Mouse (Mus musculus) myocyte (in vitro differentiated cells): ENCODE measurements at regions not wholly inside any gene's neighbourhood (a gene's known extent, or its start where the extent isn't known, plus 50 kb on each side); places are given as distances from the start of the nearest gene placed in this dataset.

ENCODE experiments used
- H3K27me3 ChIP-seq: one replicate; pipeline ENCODE4 v1.6.1; 2011; ENCODE audit not compliant: control insufficient read depth, insufficient read depth, insufficient read length
- H3K36me3 ChIP-seq: one replicate; pipeline ENCODE4 v1.6.1; 2011; ENCODE audit not compliant: control insufficient read depth, insufficient read depth
- H3K4me2 ChIP-seq: one replicate; pipeline ENCODE4 v1.6.1; 2011; ENCODE audit warnings: low read depth, control low read depth
- H3K4me3 ChIP-seq: one replicate; pipeline ENCODE4 v1.5.1; 2011; ENCODE audit warnings: mild to moderate bottlenecking, control low read depth, moderate library complexity
- H3K79me2 ChIP-seq: one replicate; pipeline ENCODE4 v1.6.1; 2011; ENCODE audit not compliant: control insufficient read depth, insufficient read depth
- H3ac ChIP-seq: one replicate; pipeline ENCODE4 v1.6.1; 2011; ENCODE audit not compliant: control insufficient read depth, insufficient read length
- CEBPB ChIP-seq: IDR thresholded peaks from 2 replicates; pipeline ENCODE4 v1.6.1; 2011; ENCODE audit warnings: mild to moderate bottlenecking, moderate library complexity; ENCODE audit not compliant: poor library complexity, insufficient read depth, severe bottlenecking
- E2F4 ChIP-seq: IDR thresholded peaks from one replicate; pipeline ENCODE4 v1.6.1; 2011; ENCODE audit warnings: mild to moderate bottlenecking, control low read depth, moderate library complexity; ENCODE audit not compliant: insufficient read depth
- MAX ChIP-seq: IDR thresholded peaks from one replicate; pipeline ENCODE4 v1.6.1; 2011; ENCODE audit warnings: low read depth, mild to moderate bottlenecking, control low read depth
- MYOD1 ChIP-seq, 3 experiments: IDR thresholded peaks; one replicate each; pipeline ENCODE4 v1.6.1; 2011; ENCODE audit warnings: control low read depth in 2 of 3, low read depth in 2 of 3, mild to moderate bottlenecking in 2 of 3, moderate library complexity in 1 of 3; ENCODE audit not compliant: insufficient read length in 2 of 3, control insufficient read depth in 1 of 3
- MYOG ChIP-seq, 3 experiments: IDR thresholded peaks; one replicate each; pipeline ENCODE4 v1.6.1; 2011; ENCODE audit warnings: control low read depth in 2 of 3, low read depth in 2 of 3, mild to moderate bottlenecking in 2 of 3; ENCODE audit not compliant: insufficient read length in 2 of 3, control insufficient read depth in 1 of 3, insufficient read depth in 1 of 3
- POLR2A ChIP-seq: IDR thresholded peaks from one replicate; pipeline ENCODE4 v1.6.1; 2011; ENCODE audit warnings: low read depth, mild to moderate bottlenecking, control low read depth, moderate library complexity; ENCODE audit not compliant: insufficient read length
- POLR2AphosphoS2 ChIP-seq: IDR thresholded peaks from one replicate; pipeline ENCODE4 v1.6.1; 2011; ENCODE audit warnings: low read depth, control low read depth; ENCODE audit not compliant: insufficient read length
- REST ChIP-seq: IDR thresholded peaks from one replicate; pipeline ENCODE4 v1.6.1; 2011; ENCODE audit warnings: mild to moderate bottlenecking, control low read depth, moderate library complexity; ENCODE audit not compliant: insufficient read depth, insufficient read length
- SRF ChIP-seq: IDR thresholded peaks from one replicate; pipeline ENCODE4 v1.6.1; 2011; ENCODE audit warnings: low read depth; ENCODE audit not compliant: control insufficient read depth, insufficient read length
- TCF12 ChIP-seq: IDR thresholded peaks from one replicate; pipeline ENCODE4 v1.6.1; 2011; ENCODE audit warnings: mild to moderate bottlenecking, control low read depth; ENCODE audit not compliant: poor library complexity, insufficient read depth, severe bottlenecking
- TCF3 ChIP-seq: IDR thresholded peaks from one replicate; pipeline ENCODE4 v1.6.1; 2011; ENCODE audit warnings: low read depth, control low read depth; ENCODE audit not compliant: insufficient read length
- USF1 ChIP-seq: IDR thresholded peaks from one replicate; pipeline ENCODE4 v1.6.1; 2011; ENCODE audit warnings: low read depth, mild to moderate bottlenecking, control low read depth, moderate library complexity

DNA sequence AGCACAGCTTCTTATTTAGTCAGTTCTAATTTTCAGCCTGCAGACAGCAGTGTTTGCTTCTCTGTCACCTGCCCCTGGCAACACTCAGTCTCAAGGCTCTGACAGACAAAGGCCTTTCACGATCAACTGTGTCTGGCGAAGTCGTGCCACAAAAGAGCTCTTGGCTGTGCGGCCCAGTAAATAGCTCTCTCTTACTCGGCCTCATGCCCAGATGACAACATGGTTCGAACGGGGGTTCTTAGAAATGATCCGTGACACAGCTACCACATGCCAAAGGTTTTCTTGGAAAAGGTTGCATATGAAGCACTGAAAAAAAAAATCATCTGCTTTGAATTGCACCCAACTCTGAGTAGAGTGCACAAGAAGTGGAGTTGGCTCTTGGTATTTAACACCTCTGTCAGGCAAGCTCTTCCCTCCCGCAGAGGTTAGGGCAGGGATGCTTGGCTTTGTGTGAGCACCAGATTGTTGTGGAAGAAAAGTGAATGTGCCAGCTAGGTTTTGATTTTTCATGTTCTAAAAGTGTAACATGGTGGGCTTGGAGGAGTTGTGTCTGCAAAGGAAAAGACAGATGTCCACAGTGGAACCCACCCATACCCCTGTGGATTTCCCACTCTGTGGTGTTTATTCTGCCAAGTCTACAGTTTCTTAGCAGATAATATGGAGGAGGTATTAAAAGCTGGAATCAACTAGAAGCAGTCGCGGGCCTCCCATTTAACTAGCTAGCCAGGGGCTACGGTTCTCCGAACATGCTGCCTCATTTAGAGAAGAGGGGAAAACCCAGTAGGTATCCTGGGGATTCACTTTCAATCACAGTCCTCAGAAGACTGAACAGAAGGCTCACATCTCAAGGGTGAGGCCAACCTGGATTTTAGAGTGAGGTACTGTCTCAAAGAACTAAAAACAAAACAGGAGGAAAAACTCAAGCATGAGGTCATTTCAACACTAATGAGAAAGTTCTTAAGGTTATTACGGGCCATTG lies 120.0 kb upstream of the Stmnd1 start:
- no peak overlapping the region for H3K4me2 ChIP-seq
- no peaks in the 10 kb centered on the region for H3K36me3 ChIP-seq
- H3K4me3 ChIP-seq: no peak overlapping the region
- no peak overlapping the region for H3ac ChIP-seq
- no peaks in the 10 kb centered on the region for H3K27me3 ChIP-seq
- no peak for TF ChIP-seq MYOD1 (IDR thresholded peaks at IDR 0.05; ENCODE audit: control insufficient read depth in 1 of 3, insufficient read length in 2 of 3, low read depth in 2 of 3)
- no peak for TF ChIP-seq SRF
- no peak for TF ChIP-seq MAX
- no peak for TF ChIP-seq E2F4
- TF ChIP-seq REST: no peak
- no peak for TF ChIP-seq TCF3
- TF ChIP-seq POLR2AphosphoS2: no peak
- no peak for TF ChIP-seq CEBPB
- no peak for TF ChIP-seq TCF12
- TF ChIP-seq MYOG (IDR thresholded peaks at IDR 0.05; ENCODE audit: control insufficient read depth in 1 of 3, insufficient read depth in 1 of 3, insufficient read length in 2 of 3, low read depth in 2 of 3): no peak
- no peak for TF ChIP-seq USF1
- no peak for TF ChIP-seq POLR2A
- no peaks in the 10 kb centered on the region for H3K79me2 ChIP-seq

DNA sequence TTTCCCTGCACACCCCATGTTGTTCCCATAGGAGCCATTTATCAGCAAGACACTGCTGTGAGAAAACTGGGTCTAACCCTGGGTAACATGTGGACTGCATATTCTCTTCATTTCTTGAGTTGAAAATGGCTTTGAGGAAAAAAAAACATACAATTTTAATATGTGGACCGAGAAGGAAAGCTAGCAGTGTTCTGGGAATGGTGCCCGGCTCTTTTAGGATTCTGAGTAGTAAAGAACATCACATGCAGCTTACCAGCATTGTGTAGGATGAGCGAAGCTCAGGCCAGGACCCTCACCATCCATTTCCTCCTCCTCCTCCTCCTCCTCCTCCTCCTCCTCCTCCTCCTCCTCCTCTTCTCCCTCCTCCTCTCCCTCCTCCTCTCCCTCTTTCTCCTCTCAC lies 133.5 kb upstream of the Stmnd1 start:
- Histone ChIP-seq H3K4me3 (no peak overlapping the region), H3K27me3 (no peaks in the 10 kb centered on the region), H3K36me3 (no peaks in the 10 kb centered on the region), H3ac (no peak overlapping the region), H3K4me2 (no peak overlapping the region), H3K79me2 (no peaks in the 10 kb centered on the region)
- no peak for TF ChIP-seq USF1
- TF ChIP-seq CEBPB: no peak

DNA sequence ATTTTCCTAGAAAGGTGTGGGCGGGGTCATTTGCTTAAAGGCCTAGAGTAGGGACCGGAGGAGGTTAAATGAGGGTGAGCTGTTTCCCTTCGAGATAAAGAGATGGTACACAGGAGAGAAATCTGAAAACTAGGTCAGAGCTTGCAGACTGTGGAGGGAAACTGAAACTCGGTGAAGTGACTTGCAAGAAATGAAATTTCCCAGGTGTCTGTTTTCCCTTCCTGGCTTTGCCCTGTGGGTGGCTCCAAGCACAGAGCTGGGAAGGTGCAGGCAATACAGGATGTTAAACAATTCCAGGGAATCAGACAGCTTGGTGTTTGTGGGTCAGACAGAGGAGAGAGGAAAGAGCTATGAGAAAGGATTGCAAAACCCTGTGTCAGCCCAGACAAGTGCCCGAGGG lies 134.3 kb upstream of the Stmnd1 start:
- H3K4me2 ChIP-seq: no peak overlapping the region
- H3K36me3 ChIP-seq: no peaks in the 10 kb centered on the region
- no peak overlapping the region for H3ac ChIP-seq
- TF ChIP-seq USF1 (no peak), MYOG (IDR thresholded peaks at IDR 0.05; ENCODE audit: control insufficient read depth in 1 of 3, insufficient read depth in 1 of 3, insufficient read length in 2 of 3, low read depth in 2 of 3) (no peak), MYOD1 (IDR thresholded peaks at IDR 0.05; ENCODE audit: control insufficient read depth in 1 of 3, insufficient read length in 2 of 3, low read depth in 2 of 3) (no peak), TCF12 (no peak), MAX (no peak)
- H3K4me3 ChIP-seq: no peak overlapping the region
- no peaks in the 10 kb centered on the region for H3K27me3 ChIP-seq
- no peaks in the 10 kb centered on the region for H3K79me2 ChIP-seq

DNA sequence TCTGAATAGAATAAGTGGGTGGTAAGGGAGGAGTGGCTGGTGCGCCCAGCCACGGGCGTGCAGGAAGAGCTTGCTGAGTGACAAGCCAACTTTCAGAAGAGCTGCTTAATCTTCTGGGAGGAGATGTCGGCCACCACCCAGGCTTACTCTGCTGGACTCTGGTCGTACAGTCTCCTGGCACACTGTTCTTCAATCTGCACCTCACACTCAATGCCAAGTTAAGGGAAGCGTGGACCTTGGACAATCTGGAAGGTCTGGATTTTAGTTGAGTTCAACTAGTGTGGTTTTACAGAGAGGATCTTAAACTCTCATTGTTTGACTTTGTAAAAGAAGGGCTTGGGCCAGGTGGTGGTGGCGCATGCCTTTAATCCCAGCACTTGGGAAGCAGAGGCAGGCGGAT lies 138.1 kb upstream of the Stmnd1 start:
- Histone ChIP-seq H3K4me2 (no peak overlapping the region), H3K4me3 (no peak overlapping the region), H3K79me2 (no peaks in the 10 kb centered on the region), H3K36me3 (no peaks in the 10 kb centered on the region), H3ac (no peak overlapping the region), H3K27me3 (no peaks in the 10 kb centered on the region)
- no peak for TF ChIP-seq REST
- no peak for TF ChIP-seq CEBPB
- TF ChIP-seq MAX: no peak
- TF ChIP-seq TCF12: no peak
- no peak for TF ChIP-seq USF1

DNA sequence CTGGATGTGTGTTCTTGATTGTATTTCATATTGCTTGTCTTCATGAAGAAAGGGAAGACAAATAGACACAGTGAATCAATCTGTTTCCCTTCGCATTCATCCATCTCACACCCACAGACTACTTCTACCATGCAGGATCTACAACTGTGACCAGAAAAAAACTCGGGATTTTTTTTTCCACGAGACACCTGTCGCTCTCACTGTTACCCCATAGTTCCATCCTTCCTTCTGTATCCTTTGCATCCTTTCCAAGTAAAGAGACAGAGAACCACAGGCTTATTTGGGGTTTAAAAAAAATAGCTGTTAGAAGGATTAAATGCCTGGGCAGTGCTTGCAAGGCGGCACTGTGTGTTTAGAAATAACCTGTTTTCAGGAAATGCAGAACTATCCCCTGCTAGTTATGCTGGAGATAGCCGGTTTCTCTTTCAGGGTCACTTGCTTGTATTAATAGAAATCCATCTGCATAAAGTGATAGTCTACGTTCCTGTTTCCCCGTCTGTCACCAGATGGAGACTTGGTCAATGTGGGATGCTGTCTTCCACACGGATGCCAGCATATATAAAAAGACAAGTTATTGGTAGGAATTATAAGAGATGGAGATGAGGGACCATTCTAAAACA lies 144.2 kb upstream of the Stmnd1 start:
- no peak overlapping the region for H3ac ChIP-seq
- H3K4me2 ChIP-seq: no peak overlapping the region
- no peaks in the 10 kb centered on the region for H3K36me3 ChIP-seq
- H3K4me3 ChIP-seq: no peak overlapping the region
- TF ChIP-seq TCF12: no peak
- TF ChIP-seq MAX: no peak
- no peak for TF ChIP-seq MYOD1 (IDR thresholded peaks at IDR 0.05; ENCODE audit: control insufficient read depth in 1 of 3, insufficient read length in 2 of 3, low read depth in 2 of 3)
- TF ChIP-seq SRF: no peak
- TF ChIP-seq POLR2AphosphoS2: no peak
- no peak for TF ChIP-seq E2F4
- no peak for TF ChIP-seq REST
- no peak for TF ChIP-seq MYOG (IDR thresholded peaks at IDR 0.05; ENCODE audit: control insufficient read depth in 1 of 3, insufficient read depth in 1 of 3, insufficient read length in 2 of 3, low read depth in 2 of 3)
- TF ChIP-seq POLR2A: no peak
- no peak for TF ChIP-seq USF1
- TF ChIP-seq TCF3: no peak
- TF ChIP-seq CEBPB: no peak
- no peaks in the 10 kb centered on the region for H3K27me3 ChIP-seq
- H3K79me2 ChIP-seq: no peaks in the 10 kb centered on the region
